Mouse (Mus musculus) lung, embryonic 15.5 days (tissue): Measurements from ENCODE around the gene Ankrd44. TPM values are rescaled to one million over a fixed set of nuclear protein-coding genes. Genes with fewer than 3 reads are reported as not detected.

ENCODE experiments used
- ATAC-seq: fragments of 200-750 bp; cut with Nextera tagmentation; 2 replicates; pipeline ENCODE4 v1.8.0; 2017; ENCODE audit warnings: moderate number of reproducible peaks, borderline replicate concordance; ENCODE audit not compliant: low FRiP score, low TSS enrichment; ENCODE audit errors: extremely low read depth
- H3K27ac ChIP-seq: fragments of 300-500 bp; sonication (generic); 2 replicates; pipeline ENCODE4 v1.5.1; 2015; ENCODE audit warnings: moderate library complexity, mild to moderate bottlenecking, inconsistent platforms
- H3K27me3 ChIP-seq: fragments of 300-500 bp; sonication (generic); 2 replicates; pipeline ENCODE4 v1.6.1; 2015; ENCODE audit warnings: inconsistent platforms
- H3K36me3 ChIP-seq: fragments of 300-500 bp; sonication (generic); 2 replicates; pipeline ENCODE4 v1.6.1; 2015; ENCODE audit warnings: inconsistent platforms
- H3K4me1 ChIP-seq: fragments of 300-500 bp; sonication (generic); 2 replicates; pipeline ENCODE4 v1.6.1; 2015; ENCODE audit warnings: inconsistent platforms
- H3K4me2 ChIP-seq: fragments of 300-500 bp; sonication (generic); 2 replicates; pipeline ENCODE4 v1.6.1; 2015; ENCODE audit warnings: inconsistent platforms, mild to moderate bottlenecking, moderate library complexity
- H3K4me3 ChIP-seq: fragments of 300-500 bp; sonication (generic); 2 replicates; pipeline ENCODE4 v1.5.1; 2015; ENCODE audit warnings: mild to moderate bottlenecking, inconsistent platforms
- H3K9ac ChIP-seq: fragments of 300-500 bp; sonication (generic); 2 replicates; pipeline ENCODE4 v1.6.1; 2015; ENCODE audit warnings: inconsistent platforms
- H3K9me3 ChIP-seq: fragments of 300-500 bp; sonication (generic); 2 replicates; pipeline ENCODE4 v1.6.1; 2016; ENCODE audit warnings: inconsistent platforms
- WGBS: fragments of 180-500 bp; shearing (Covaris S2); methylation state at CpG from one replicate; pipeline ENCODE4 v1.1.7; 2015; 5-methylcytosine and 5-hydroxymethylcytosine counted together
- polyA plus RNA-seq: library from polyadenylated mRNA; unstranded; fragments of >200 nt; fragmentation: Nextera tagmentation; extraction: Ambion mirVana; gene quantifications from 2 replicates; pipeline ENCODE4 v1.2.1, GENCODE M21; 2015

Ankrd44 gene
- polyA plus RNA-seq, 1 experiment from 2014 or later = 18.0 TPM

DNA sequence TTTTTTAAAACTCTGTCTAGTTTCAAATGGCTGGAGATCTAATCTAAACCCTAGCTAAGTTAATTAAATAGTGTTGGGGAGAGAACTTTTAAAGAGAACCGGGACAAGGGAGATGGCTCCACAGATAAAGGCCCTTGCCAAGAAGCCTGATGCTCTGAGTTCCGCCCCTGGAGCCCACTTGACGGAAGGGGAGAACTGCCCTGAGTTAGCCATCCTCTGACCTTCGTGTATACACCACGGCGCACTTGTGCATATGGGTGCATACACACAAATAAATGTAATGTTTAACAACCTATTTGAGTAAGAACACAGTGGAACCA, 87.7 kb downstream of the Ankrd44 start:
- no peak overlapping the region for H3K9ac ChIP-seq
- H3K4me2 ChIP-seq = no peak overlapping the region
- peaks cover 10% of the 10 kb centered on the region for H3K4me1 ChIP-seq
- H3K4me3 ChIP-seq = no peak overlapping the region
- no peak for ATAC-seq
- no peak overlapping the region for H3K27ac ChIP-seq
- no peaks in the 10 kb centered on the region for H3K36me3 ChIP-seq
- no peaks in the 10 kb centered on the region for H3K27me3 ChIP-seq
- 74% methylated on average over 6 of the region's 6 CpGs for WGBS
- no peaks in the 10 kb centered on the region for H3K9me3 ChIP-seq

DNA sequence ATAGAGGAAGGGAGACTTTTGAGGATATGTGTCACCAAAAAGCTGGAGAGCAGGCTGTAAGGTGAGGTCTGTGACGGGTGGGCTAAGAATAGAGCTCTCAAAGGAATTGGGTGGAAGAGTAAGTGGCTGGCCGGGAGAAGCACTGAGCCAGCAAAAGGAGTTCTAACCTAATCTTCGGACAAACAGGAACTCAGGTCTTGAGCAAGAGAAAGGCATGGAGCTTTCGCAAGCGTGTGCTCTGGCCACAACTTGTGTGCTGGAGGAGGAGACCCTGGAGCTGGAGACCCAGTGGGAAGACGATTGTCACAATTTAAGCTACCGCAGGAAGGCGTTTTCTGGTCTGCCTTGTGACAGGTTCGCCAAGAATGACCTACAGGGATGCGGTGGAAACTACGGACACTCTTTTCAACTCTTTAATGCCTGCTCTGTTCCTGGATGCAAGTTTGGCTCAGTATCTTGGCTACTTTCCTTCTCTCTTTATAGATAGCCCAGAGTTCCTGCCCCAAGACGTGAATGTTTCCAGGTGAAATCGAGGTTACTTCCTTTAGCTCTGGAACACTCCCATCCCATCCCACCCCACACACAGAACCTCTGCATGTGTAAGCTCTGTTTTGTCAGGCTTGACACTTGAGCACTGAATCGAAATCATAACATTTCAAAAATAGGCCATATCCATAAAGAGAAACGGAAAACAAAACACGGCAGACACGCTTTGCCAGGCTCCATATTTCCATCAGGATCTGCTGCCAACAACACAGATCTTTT, 88.3 kb downstream of the Ankrd44 start:
- Histone ChIP-seq H3K27ac (no peak overlapping the region), H3K4me3 (no peak overlapping the region), H3K27me3 (no peaks in the 10 kb centered on the region), H3K36me3 (no peaks in the 10 kb centered on the region), H3K9ac (no peak overlapping the region), H3K4me2 (no peak overlapping the region), H3K9me3 (no peaks in the 10 kb centered on the region), H3K4me1 (peaks cover 10% of the 10 kb centered on the region)
- ATAC-seq = no peak; the same call in 1 of the 2 replicates
- WGBS = 64% methylated on average over 17 of the region's 17 CpGs

DNA sequence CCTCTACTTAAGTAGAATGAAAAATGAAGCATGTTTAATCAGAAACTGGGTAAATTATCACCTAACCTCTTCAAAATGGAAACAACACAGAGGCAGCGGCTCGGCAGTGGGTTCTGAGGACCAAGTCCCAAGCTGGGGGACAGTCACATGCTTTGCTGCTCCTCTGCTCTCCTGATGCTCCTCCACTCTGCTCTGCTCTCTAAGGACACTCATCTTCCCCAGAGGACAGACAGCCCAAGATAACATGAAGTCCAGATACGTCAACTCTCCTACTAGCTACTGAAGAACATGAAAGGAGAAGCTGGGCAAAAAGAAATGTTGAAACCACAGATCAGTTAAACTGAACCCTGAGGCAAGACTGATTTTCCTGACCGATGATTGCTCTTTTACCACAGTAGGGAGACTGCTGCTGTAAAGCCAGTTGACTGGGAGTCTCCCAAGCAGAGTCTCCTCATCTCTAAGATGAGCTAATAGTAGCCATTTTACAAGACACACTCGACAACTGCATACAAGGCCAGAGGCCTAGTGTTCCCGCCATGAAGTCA, 90.5 kb downstream of the Ankrd44 start:
- peaks cover 10% of the 10 kb centered on the region for H3K4me1 ChIP-seq
- H3K36me3 ChIP-seq = no peaks in the 10 kb centered on the region
- no peak overlapping the region for H3K4me3 ChIP-seq
- 79% methylated on average over 6 of the region's 6 CpGs for WGBS
- no peak overlapping the region for H3K27ac ChIP-seq
- ATAC-seq = no peak
- no peak overlapping the region for H3K4me2 ChIP-seq
- H3K9me3 ChIP-seq = no peaks in the 10 kb centered on the region
- no peak overlapping the region for H3K9ac ChIP-seq
- no peaks in the 10 kb centered on the region for H3K27me3 ChIP-seq

DNA sequence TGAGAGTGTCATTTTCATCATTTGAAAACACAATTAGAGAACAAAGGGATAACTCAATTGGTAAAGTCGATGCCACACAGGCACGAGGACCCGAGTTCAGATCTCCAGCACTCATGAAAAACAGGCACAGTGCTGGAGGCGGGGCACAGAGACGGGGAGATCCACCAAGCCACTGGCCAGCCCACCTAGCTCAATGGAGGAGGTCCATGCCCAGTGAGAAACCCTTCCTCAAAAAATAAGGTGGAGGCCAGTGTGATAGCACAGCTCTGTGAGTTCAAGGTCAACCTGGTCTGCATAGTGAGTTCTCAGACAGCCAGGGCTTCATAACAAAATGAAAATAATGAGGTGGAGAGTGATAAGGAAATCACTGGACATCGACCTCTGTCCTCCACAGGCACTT, 93.0 kb downstream of the Ankrd44 start:
- no peak overlapping the region for H3K27ac ChIP-seq
- H3K4me3 ChIP-seq = no peak overlapping the region
- H3K9ac ChIP-seq = no peak overlapping the region
- no peak for ATAC-seq
- H3K4me2 ChIP-seq = no peak overlapping the region
- no peaks in the 10 kb centered on the region for H3K36me3 ChIP-seq
- peaks cover 22% of the 10 kb centered on the region for H3K4me1 ChIP-seq
- no peaks in the 10 kb centered on the region for H3K9me3 ChIP-seq
- WGBS = 89% methylated on average over 6 of the region's 6 CpGs
- no peaks in the 10 kb centered on the region for H3K27me3 ChIP-seq

DNA sequence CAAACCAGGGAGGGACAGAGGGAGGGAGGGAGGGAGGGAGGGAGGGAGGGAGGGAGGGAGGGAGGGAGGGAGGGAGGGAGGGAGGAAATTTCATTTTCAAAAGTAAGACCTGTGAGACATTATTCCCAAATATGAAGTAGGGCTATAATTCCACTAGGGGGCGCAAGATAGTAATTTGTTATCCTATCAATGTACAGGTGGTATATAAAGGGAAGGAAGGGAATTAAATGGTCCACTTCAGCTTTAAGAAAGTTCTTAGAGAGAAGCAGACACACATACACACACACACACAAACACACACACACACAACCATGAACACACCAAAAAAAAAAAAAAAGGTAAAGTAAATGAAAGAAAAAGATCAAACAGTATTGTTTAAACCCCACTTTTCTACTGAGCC, 93.4 kb downstream of the Ankrd44 start:
- H3K27me3 ChIP-seq = no peaks in the 10 kb centered on the region
- peaks cover 18% of the 10 kb centered on the region for H3K4me1 ChIP-seq
- no peaks in the 10 kb centered on the region for H3K36me3 ChIP-seq
- no peak overlapping the region for H3K9ac ChIP-seq
- 10% methylated on average over 1 of the region's 1 CpGs for WGBS
- no peak overlapping the region for H3K27ac ChIP-seq
- no peak for ATAC-seq
- H3K4me3 ChIP-seq = no peak overlapping the region
- H3K4me2 ChIP-seq = no peak overlapping the region
- no peaks in the 10 kb centered on the region for H3K9me3 ChIP-seq

DNA sequence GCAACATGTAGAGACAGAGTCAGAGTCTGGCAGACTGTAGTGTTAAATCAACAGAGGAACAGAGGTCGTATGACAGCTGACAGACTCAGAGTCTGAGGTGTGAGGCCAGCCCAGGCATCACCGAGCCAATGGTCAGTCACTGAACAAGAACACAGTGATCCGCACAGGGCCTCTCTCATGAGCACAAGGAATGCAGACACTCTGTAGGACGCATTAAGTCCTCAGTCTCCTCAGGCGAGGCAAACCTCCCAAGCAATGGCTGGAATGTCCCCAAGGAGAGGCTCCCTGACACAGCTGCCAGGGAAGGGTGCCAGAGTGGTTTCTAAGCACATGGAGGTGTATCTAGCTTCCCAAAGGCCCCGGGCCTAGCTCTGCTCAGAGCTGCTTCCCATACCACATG, 96.0 kb downstream of the Ankrd44 start:
- H3K27me3 ChIP-seq = no peaks in the 10 kb centered on the region
- H3K4me2 ChIP-seq = no peak overlapping the region
- no peak overlapping the region for H3K9ac ChIP-seq
- peaks cover 37% of the 10 kb centered on the region for H3K4me1 ChIP-seq
- H3K4me3 ChIP-seq = no peak overlapping the region
- WGBS = 26% methylated on average over 6 of the region's 6 CpGs
- ATAC-seq = peak; percentile 58
- no peaks in the 10 kb centered on the region for H3K36me3 ChIP-seq
- no peaks in the 10 kb centered on the region for H3K9me3 ChIP-seq
- peak overlapping the region; percentile 43 for H3K27ac ChIP-seq

DNA sequence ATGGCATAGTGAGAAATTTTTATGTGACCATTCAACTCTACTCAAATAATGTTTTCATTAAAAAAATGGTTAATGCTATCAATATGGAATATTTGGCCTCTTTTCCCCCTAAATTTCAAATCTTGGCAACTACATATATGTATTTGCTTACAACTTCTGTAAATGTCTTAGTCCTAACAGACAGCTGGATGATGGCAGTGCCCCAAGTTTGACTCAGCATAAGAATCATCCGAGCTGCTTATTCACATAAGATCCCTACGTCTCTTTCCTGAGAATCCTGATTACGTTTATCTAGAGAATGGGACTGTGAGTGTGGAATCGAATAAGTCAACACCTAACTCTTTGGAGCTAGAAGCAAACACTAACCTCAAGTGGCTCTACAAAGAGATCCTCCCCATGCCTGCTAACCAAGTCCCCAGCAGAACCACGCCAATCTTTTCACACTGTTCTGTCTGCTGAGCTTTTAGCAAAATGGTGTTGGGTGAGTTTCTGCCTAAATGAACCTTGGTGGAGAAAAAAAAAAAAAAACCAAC, 96.4 kb downstream of the Ankrd44 start:
- Histone ChIP-seq H3K9ac (no peak overlapping the region), H3K4me1 (peaks cover 37% of the 10 kb centered on the region), H3K36me3 (no peaks in the 10 kb centered on the region), H3K27me3 (no peaks in the 10 kb centered on the region), H3K4me2 (no peak overlapping the region), H3K9me3 (no peaks in the 10 kb centered on the region), H3K27ac (peak overlapping the region; percentile 43), H3K4me3 (no peak overlapping the region)
- WGBS = 28% methylated on average over 5 of the region's 5 CpGs
- no peak for ATAC-seq

DNA sequence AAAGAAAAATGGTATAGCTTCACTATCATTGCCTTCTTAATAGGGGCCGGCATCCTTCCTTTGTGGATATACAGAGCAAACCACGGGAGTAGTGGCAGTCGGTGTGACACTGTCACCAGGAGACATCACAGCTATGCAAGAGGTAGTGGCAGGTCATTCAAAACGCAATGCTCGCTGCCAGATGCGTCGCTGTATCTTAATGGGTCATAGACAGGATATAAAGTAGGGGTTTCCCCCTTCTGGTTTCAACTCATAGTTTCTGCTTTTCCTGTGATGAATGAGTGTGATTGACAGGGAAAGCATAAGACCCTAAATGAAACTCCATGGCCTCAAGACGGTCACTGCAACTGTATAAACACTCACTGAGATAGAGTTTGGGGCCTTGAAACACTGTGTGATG, 98.4 kb downstream of the Ankrd44 start:
- Histone ChIP-seq H3K4me3 (no peak overlapping the region), H3K4me1 (peaks cover 37% of the 10 kb centered on the region), H3K9me3 (no peaks in the 10 kb centered on the region), H3K9ac (no peak overlapping the region), H3K36me3 (no peaks in the 10 kb centered on the region), H3K4me2 (no peak overlapping the region), H3K27ac (no peak overlapping the region), H3K27me3 (no peaks in the 10 kb centered on the region)
- ATAC-seq = no peak
- 73% methylated on average over 8 of the region's 8 CpGs for WGBS

DNA sequence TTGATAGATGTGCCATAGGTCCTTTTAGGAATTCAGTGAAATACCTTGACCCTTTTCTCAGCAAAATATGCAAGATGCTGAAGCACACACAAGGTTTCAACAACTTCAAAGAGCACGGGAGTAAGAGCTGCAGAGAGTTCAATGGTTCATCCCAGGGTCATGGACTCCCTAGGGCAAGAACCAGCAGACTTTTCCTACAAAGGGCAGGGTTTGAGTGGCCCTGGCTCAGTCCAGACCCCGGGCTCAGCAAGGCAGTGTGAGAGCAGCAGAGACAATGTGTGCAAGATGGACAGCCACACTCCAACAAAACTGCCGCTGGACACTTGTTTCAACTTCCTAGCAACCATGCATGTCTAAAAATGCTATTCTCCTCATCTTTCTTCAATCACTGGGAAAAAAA, 98.8 kb downstream of the Ankrd44 start:
- Histone ChIP-seq H3K9ac (no peak overlapping the region), H3K36me3 (no peaks in the 10 kb centered on the region), H3K9me3 (no peaks in the 10 kb centered on the region), H3K27ac (no peak overlapping the region), H3K4me1 (peaks cover 37% of the 10 kb centered on the region), H3K27me3 (no peaks in the 10 kb centered on the region), H3K4me3 (no peak overlapping the region), H3K4me2 (no peak overlapping the region)
- WGBS = 46% methylated on average over 3 of the region's 3 CpGs
- ATAC-seq = no peak

DNA sequence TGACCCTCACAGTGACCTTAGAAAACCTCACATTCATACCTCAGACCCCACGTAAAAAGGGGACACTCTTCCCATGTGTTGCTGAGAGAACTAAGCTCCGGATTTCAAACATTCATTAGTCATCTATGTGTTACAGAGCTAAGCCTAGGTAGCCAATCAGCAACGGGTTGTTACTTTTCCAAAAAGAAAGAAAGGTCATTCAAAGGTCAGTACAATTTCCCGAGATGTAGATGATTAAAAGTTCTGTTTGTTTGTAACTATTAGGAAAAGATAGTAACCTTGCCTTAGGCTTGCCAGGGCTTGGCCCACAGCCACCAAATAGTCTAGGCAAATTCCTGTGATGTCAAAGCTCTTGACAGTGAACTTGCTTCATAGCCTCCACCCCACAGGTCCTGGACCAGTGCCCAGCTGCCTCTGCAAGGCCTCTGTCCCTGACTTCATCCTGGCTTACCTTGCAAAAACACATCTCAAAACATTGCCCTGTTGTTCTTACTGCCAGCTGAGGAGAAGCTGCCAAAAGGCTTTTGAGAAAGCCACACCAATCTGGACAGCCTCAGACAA, 99.7 kb downstream of the Ankrd44 start:
- peak; percentile 60; the same call in 1 of the 2 replicates for ATAC-seq
- Histone ChIP-seq H3K4me3 (no peak overlapping the region), H3K4me2 (no peak overlapping the region), H3K9me3 (no peaks in the 10 kb centered on the region), H3K27me3 (no peaks in the 10 kb centered on the region), H3K36me3 (no peaks in the 10 kb centered on the region), H3K4me1 (peaks cover 37% of the 10 kb centered on the region), H3K27ac (peak overlapping the region; percentile 56), H3K9ac (no peak overlapping the region)
- WGBS = 11% methylated on average over 4 of the region's 4 CpGs

DNA sequence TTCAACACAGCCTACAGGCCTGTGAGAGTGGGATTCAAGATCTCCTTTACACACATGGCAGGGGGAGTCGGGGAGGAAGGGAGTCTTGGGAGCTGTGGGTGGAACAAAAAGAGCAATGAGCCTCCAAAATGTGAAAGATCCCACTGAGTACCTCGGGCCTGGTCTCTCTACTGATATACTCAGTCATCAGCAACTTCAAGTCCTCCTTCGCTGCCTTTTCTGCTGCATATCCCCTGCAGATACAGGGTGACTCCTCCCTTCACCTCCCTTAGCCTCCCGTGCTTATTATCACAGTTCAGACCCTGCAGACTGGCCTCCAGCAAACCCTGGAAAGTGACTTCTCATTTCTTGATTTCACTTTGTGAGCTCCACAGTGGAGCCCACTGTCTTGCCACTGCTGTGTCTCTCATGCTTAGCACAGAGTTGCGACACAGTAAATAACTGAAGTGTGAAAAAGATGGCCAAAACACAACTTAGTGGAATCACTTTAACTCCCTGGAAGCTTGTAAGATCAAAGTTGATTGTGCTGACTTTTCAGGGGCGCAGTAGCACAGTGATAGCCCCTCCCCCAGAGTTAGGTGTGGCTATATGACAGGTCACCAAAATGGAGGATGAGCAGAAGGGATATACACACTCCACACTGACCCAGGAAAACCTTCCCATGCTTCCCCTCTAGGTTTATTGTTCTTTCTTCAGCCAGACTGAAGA, 100.3 kb downstream of the Ankrd44 start:
- no peak for ATAC-seq
- peaks cover 37% of the 10 kb centered on the region for H3K4me1 ChIP-seq
- no peaks in the 10 kb centered on the region for H3K9me3 ChIP-seq
- WGBS = 59% methylated on average over 6 of the region's 6 CpGs
- no peaks in the 10 kb centered on the region for H3K27me3 ChIP-seq
- H3K9ac ChIP-seq = no peak overlapping the region
- H3K27ac ChIP-seq = peak overlapping the region; percentile 21; the same call in 1 of the 2 replicates
- no peak overlapping the region for H3K4me2 ChIP-seq
- no peaks in the 10 kb centered on the region for H3K36me3 ChIP-seq
- no peak overlapping the region for H3K4me3 ChIP-seq
